Mouse (Mus musculus) embryonic facial prominence, embryonic 13.5 days (tissue): ENCODE measurements around the gene Ms4a5. TPM values are rescaled to one million over a fixed set of nuclear protein-coding genes. Genes with fewer than 3 reads are reported as not detected.

ENCODE experiments used
- polyA plus RNA-seq: library from polyadenylated mRNA; unstranded; fragments of >200 nt; fragmentation: Nextera tagmentation; extraction: Ambion mirVana; gene quantifications from 2 replicates; pipeline ENCODE4 v1.2.1, GENCODE M21; 2015

The Ms4a5 gene
- polyA plus RNA-seq, 1 experiment from 2014 or later, result not detected

Other genes with a start within 250 kb of the Ms4a5 start
- not detected in 2 replicates for gene Ms4a8a, start 202.8 kb downstream of the Ms4a5 start, polyA plus RNA-seq
- not detected in 2 replicates for gene 1700017D01Rik, start 153.0 kb downstream of the Ms4a5 start, polyA plus RNA-seq
- not detected in 2 replicates for gene 1700025F22Rik, start 118.6 kb downstream of the Ms4a5 start, polyA plus RNA-seq
- gene Ms4a13, start 87.1 kb downstream of the Ms4a5 start, polyA plus RNA-seq, result not detected in 2 replicates
- gene Ms4a12, start 51.4 kb downstream of the Ms4a5 start, polyA plus RNA-seq, result not detected in 2 replicates
- gene Ms4a1, start 17.6 kb downstream of the Ms4a5 start, polyA plus RNA-seq, result not detected in 2 replicates
- gene Ms4a14, start 30.6 kb upstream of the Ms4a5 start, polyA plus RNA-seq, result not detected in 2 replicates
- gene Ms4a7, start 52.3 kb upstream of the Ms4a5 start, polyA plus RNA-seq, result 3.2 and 3.5 TPM in 2 replicates
- gene Ms4a4a, start 91.7 kb upstream of the Ms4a5 start, polyA plus RNA-seq, result 3.2 and 4.6 TPM in 2 replicates
- 0.52 and 0.59 TPM in 2 replicates for gene Ms4a4c, start 120.9 kb upstream of the Ms4a5 start, polyA plus RNA-seq
- 0.13 TPM in 1 of 2 replicates, not detected in the other for gene Ms4a4b, start 159.7 kb upstream of the Ms4a5 start, polyA plus RNA-seq
- 4.8 and 5.4 TPM in 2 replicates for gene Ms4a6c, start 185.5 kb upstream of the Ms4a5 start, polyA plus RNA-seq
- gene Gm8369, start 202.1 kb upstream of the Ms4a5 start, polyA plus RNA-seq, result not detected in 2 replicates
- 5.8 TPM in 2 replicates for gene Ms4a6b, start 232.6 kb upstream of the Ms4a5 start, polyA plus RNA-seq